Mouse (Mus musculus) spleen, adult 12 weeks (tissue): Measurements from ENCODE around the gene Fam53b.

Source experiments
- DNase-seq: peaks from one replicate; pipeline ENCODE4 v3.0.0; 2022; ENCODE audit warnings: low spot score

The Fam53b gene

GRCm38 (mm10) chr7:132766235-132766871, 47.3 kb downstream of the Fam53b start:
- DNase-seq = no peak

GRCm38 (mm10) chr7:132765629-132766186, 48.0 kb downstream of the Fam53b start:
- DNase-seq = no peak

- DNase-seq = no peak
Measured at GRCm38 (mm10) chr7:132764896-132765491, 48.7 kb downstream of the Fam53b start.

GRCm38 (mm10) chr7:132764314-132764713, 49.4 kb downstream of the Fam53b start:
- no peak for DNase-seq

GRCm38 (mm10) chr7:132763911-132764310, 49.8 kb downstream of the Fam53b start:
- DNase-seq = no peak

GRCm38 (mm10) chr7:132763351-132763750, 50.3 kb downstream of the Fam53b start:
- DNase-seq = no peak

GRCm38 (mm10) chr7:132761409-132761808, 52.3 kb downstream of the Fam53b start:
- no peak for DNase-seq

- DNase-seq = no peak
Measured at GRCm38 (mm10) chr7:132760589-132761180, 53.0 kb downstream of the Fam53b start.

GRCm38 (mm10) chr7:132759926-132760325, 53.8 kb downstream of the Fam53b start:
- no peak for DNase-seq

- DNase-seq = no peak
Measured at GRCm38 (mm10) chr7:132759405-132759891, 54.2 kb downstream of the Fam53b start.

- no peak for DNase-seq
Measured at GRCm38 (mm10) chr7:132758875-132759274, 54.8 kb downstream of the Fam53b start.

- DNase-seq = no peak
Measured at GRCm38 (mm10) chr7:132756325-132756724, 57.4 kb downstream of the Fam53b start.

GRCm38 (mm10) chr7:132754389-132754750, 59.3 kb downstream of the Fam53b start:
- DNase-seq = no peak

- no peak for DNase-seq
Measured at GRCm38 (mm10) chr7:132753518-132754388, 59.9 kb downstream of the Fam53b start.

- no peak for DNase-seq
Measured at GRCm38 (mm10) chr7:132751716-132752115, 62.0 kb downstream of the Fam53b start.

- DNase-seq = no peak
Measured at GRCm38 (mm10) chr7:132749504-132749903, 64.2 kb downstream of the Fam53b start.

- DNase-seq = no peak
Measured at GRCm38 (mm10) chr7:132748076-132748769, 65.5 kb downstream of the Fam53b start.

GRCm38 (mm10) chr7:132747096-132747495, 66.6 kb downstream of the Fam53b start:
- DNase-seq = no peak

GRCm38 (mm10) chr7:132742912-132743311, 70.8 kb downstream of the Fam53b start:
- DNase-seq = no peak

- DNase-seq = no peak
Measured at GRCm38 (mm10) chr7:132739829-132740228, 73.9 kb downstream of the Fam53b start.

GRCm38 (mm10) chr7:132738844-132739243, 74.8 kb downstream of the Fam53b start:
- peak; percentile 37 for DNase-seq
